Mouse (Mus musculus): ENCODE measurements at regions not wholly inside any gene's neighbourhood (a gene's known extent, or its start where the extent isn't known, plus 50 kb on each side); places are given as distances from the start of the nearest gene placed in this dataset.

DNA sequence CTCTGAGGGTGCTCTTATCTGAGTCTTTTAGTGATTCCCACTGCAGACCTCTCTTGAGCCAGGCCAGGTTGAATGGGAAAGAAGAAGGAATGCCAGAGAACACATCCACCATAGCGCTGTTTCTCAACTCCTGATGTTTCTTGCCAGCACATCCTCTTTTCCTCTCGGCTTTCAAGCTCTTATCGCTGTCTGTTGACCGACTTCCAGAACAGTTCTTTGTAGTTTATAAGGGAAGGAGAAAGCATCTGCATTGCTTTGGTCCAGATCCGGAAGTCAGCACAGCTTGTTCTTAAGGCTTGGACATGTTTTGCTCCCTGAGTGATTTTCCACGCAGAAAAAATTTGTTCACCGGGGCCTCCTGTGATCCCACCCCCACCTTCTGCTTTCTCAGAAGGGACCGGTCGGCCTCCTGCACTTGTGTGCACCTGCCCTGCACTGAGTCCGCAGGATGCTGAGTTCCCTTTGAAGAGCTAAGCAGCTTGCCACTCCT, 183.7 kb downstream of the Bcl2l11 start:
- DNase-seq: no peak

DNA sequence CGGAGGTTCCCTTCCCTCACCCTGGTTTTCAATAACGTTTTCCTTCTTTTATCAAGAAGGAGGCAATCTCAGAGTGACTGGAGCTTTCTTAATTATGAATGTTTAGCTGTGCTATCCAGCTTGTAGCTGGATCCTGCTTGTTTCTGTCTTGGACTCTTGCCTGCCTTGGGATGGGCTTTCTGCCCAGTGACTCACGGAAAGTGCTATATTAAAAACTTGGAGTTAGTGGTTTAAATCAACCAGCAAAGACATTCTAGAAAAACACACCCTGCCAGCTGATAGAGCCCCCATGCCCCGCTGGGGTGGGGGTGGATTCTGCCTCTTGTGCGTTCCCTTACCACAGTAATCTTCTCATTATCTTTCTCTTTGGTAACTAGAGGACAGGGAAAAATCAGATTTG, 184.2 kb downstream of the Bcl2l11 start:
- peak; percentile 83 for DNase-seq

DNA sequence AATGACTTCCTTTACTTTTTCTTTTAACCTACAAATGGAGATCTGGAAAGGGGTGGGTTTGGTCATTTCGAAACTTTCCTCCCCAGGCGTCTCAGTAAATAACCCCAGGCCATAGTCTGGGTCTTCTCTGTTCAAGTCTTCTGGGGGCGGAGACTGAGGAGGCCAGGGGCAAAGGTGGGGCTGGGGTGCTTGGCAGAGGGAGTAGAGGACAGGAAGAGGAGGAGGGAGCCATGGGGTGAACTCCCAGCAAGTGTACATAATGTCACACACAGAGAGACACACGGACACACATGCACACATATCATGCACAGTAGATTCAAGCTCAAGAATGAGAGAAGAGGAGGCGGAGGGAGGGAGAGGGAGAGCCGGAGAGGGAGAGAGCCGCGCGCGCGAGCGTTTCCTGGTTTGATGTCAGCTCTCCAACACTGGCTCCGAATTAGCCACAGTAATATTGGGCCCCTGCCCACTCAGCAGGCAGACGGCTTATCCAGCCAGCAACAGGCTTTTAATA, 186.3 kb downstream of the Bcl2l11 start:
- DNase-seq: peak; percentile 62

DNA sequence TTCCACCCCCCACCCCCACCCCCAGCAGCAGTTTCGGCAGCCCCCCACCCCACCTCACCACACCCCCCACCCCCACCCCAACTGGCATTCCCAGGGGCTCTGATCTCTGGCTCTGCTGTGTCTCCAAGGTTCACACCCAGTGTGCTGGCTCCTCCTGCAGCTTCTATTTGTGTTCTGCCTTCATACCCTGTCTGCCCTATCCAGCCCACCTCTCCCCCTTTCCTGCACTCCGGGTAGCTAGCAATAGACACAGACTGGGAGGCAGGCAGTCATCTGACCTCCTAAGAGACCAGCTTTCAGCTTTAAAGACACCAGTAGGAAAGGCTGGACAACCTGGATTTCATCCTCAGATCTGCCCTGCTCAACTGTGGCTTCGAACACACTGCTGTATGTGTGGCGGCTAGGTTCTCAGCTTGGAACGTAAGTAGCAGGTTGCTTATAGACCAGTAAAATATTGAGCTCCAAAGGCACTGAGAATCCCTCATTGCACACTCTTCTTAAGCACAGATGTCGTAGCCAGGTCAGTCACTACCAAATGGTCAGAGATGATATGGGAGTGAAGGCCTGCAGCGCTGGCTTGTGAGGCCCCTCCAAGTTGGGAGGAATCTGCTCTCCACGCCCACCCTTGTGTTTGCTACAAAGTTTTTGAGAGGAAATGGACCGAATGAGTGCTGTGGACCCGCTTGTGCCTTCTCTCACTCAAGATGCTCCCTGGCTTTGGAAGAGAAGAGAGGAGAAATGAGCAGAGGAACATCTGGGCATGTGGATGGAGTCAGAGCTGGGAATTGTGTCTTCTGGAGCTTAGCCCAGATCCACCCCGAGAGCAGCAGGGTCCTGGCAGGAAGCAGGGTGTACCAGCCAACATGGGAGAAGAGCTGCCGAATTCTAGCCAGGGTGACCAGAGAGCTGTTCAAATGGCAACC, 187.1 kb downstream of the Bcl2l11 start:
- DNase-seq: no peak

DNA sequence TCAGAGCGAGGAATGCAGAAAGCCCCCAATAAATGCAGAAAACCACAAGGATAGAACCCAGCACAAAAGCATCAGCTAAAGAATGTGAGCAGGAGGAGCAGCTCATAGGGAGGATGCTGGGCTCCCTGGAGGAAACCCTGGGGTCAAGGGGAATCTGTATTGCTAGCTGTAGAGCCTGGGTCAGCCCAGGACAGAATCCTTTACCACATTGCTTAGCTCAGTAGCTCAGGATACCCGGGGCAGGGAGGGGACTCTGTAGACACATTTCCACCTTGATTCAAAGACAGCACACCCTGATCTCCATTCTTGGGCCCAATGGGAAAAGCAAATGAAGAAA, 187.7 kb downstream of the Bcl2l11 start:
- no peak for DNase-seq

DNA sequence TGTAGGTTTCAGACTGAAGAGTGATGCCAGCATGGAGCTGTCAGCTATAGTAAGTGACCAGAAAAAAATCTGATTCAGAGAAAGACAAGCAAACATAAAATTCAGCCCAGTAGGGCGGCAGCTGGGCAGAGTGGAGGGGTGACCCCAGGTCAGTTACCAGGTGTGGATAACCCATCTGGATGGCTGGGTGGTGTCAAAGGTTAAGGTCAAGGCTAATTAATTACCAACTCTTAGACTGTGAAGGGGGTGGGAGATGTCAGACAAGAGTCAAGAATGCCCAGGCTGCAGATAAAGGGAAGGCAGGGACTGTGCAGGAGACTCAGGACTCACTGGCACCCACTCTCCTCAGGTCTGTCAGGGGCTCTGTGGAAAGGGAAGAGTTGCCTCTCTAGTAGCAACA, 188.1 kb downstream of the Bcl2l11 start:
- no peak for DNase-seq

DNA sequence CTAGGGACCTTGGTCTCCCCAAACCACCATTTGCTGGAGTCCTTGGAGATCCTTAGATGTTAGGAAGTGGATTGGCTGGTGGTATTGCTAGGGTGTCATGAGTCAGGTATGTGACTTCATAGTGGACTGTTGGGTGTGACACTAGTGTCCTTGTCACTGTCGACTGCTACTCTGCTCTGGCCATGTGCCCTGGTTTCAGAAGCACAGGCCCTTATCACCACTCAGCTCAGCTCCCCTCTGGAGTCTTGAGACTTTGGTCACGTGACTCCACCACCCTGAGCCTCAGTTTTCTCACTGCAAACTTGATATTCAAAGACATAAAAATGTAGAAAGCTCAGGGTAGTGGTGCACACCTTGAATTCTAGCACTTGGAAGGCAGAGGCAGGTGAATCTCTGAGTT, 190.7 kb downstream of the Bcl2l11 start:
- DNase-seq: no peak

DNA sequence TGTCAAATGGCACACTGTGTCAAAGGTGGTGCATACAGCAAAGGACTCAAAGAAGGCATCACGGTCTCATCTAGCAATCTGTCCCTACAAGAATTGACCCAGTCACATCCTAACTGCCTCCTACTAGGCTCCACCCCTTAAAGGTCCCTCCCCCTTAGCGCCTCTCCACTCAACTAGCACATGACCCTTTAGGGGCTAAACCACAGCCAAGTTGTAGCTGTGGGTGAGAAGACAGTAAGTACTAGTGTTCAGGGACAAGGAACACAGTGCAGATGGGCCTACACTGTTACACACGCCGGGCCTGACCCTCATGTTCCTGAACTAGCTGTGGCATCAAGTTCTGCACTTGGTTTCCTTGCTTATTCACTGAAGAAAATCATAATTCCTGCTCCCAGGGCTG, 192.4 kb downstream of the Bcl2l11 start:
- no peak for DNase-seq

DNA sequence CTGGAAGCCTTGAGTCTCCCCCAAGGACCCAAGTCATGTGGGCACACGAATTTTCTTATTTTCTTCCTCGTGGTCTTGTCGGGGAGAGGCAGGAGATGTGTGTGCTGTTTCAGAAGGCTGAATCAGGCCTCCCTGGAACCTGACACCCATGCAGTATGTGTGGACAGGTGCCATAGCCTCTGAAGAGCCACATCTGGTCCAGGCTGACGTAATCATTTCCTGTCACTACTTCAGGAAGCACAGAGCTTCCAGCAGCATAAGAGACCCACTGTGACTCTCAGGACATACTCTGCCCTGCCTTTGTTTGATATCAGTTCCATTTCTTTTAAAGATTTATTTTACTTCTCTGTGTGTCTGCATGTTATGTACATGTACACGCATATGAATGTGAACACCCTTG, 193.1 kb downstream of the Bcl2l11 start:
- DNase-seq: no peak

DNA sequence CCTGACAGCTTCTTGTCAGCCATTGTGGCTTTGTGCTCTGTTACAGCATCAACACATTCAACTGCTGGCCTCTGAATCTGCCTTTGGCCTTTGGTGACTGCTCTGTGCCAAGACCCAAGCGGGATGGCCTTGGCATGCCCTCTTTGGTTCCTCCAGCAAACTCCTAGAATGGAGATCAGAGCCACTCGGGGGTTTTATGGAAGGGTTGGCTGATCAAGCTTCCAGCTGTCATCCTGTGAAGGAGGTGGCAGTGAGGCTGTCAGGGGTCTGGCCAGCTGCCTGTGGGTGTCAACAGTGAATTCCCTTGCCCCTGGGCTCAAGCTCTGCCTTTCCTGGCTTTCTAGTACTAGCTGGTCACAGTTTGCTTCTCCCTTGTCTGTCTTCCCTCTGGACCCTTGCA, 195.6 kb downstream of the Bcl2l11 start:
- DNase-seq: no peak

DNA sequence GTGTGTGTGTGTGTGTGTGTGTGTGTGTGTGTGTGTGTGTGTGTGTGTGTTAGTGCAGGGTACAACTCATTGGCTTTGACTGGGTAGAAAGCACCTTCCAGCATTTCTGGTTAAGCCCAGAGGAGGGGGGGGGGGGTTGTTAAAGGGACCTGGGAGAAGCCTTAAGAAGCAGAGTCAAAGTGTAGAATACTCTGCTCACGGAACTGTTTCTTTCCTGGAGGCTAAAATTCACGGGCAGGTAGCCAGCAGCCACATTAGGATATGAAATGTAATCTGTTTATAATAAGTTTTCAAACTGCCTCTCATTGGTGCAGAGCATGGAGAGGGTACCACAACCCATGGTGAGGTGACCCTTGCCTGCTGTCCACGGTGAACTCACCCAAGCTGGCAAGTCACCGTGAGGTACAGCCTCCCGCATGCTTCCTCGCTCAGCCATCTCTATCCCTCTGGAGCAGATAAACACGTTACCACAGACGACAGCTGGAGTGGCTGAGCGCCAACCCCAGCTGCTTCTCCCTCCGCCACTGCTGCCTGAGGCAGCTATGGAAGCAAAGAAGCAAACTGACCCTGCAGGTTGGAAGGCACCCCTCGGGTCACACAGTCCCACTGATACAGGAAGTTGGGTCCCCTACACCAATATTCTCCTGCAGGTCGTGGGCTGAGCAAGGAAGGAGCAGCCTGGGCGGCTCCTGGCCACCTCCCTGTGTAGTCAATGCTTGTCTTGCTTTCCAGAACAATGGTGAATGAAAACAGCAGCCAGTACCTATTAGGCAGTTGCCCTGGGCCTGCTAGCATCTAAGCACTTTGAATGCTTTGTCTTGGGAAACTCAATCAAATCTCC, 198.6 kb downstream of the Bcl2l11 start:
- peak; percentile 30 for DNase-seq

DNA sequence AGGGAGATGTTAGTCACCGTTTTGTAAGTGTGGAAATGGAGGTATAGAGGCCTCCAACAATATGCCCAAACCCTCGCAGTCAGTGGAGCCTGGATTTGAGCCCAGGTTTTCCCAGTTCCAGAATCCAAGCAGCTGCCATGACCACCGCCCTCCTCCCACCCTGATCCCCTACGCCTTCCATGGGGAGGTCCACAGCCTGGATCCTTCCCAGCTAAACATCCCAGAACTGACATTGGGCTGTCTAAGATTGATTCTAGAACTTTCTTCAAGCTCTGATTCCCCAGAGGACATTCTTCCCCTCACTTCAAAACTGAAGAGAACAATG, 199.2 kb downstream of the Bcl2l11 start:
- DNase-seq: no peak

DNA sequence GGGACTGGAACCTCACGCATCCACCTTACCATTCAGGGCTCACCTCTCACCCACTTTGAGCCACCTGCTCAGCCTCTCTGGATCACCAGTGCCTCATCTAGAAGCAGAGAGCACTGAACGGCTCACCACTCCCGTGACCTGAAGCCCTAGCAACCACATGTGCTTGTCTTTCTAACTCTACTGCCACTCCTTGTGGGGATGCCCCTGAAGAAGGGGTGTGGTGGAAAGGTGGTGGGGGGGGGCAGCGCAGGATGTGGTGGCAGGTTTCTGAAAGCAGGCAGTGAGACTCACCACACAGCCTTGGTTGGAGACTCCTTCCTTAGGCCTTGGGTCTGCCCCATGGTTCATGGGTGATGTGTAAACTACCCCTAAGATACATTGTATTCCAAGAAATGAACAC, 199.6 kb downstream of the Bcl2l11 start:
- DNase-seq: no peak

DNA sequence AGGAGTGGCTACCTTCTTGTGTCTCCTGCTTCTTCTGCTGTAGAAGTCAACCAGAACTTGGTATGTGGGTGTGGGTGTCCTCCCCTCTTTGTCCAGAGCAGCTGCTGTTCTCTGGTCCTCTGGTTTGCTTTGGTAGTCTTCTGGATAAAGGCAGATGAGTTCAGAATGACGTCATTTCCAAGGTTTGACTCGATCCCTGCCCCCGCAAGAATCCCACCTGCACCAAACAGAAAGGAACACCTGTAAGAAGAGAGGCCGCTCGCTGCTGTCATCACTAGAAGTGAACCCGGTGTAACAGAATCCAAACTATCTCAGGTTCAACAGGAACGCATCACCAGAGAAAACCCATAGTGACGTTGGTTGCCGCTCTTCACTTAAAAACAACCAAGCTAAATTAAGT, 205.0 kb downstream of the Bcl2l11 start:
- DNase-seq: no peak

DNA sequence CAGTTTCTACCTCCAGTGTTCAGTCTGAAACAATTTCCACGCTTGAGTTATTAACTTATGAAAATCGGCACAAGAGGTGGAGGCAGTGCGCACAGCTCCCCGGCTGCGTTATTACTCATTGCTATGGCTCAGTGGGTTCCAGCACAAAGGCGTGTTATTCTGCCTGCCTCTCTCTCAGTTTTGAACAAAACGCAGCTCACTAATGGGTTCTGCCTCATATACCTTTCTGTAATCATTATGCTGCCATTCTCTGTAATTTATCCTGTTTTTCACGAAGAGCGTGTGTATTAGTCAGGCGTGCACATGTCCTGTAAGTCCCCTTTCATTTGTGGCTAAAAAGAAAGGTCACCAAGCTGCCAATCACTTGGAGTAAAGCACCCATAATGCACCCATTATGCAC, 205.4 kb downstream of the Bcl2l11 start:
- no peak for DNase-seq

DNA sequence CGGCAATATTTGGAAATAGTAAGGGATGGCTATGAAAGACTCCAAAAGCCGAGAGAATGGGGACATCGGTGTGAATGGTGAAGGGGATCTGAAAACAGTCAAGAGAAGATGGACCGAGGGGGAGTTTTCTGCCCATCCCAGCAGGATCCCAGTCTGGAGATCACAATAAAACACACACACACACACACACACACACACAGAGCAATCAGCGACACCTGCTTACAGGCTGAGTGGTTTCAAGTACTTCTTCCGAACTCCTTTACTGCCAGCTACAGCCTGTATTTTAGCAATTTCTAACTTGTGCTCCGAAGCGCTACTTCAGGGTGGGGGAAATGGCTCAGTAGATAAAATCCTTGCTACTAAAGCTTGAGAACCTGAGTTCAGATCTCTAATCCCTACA, 205.8 kb downstream of the Bcl2l11 start:
- DNase-seq: no peak

DNA sequence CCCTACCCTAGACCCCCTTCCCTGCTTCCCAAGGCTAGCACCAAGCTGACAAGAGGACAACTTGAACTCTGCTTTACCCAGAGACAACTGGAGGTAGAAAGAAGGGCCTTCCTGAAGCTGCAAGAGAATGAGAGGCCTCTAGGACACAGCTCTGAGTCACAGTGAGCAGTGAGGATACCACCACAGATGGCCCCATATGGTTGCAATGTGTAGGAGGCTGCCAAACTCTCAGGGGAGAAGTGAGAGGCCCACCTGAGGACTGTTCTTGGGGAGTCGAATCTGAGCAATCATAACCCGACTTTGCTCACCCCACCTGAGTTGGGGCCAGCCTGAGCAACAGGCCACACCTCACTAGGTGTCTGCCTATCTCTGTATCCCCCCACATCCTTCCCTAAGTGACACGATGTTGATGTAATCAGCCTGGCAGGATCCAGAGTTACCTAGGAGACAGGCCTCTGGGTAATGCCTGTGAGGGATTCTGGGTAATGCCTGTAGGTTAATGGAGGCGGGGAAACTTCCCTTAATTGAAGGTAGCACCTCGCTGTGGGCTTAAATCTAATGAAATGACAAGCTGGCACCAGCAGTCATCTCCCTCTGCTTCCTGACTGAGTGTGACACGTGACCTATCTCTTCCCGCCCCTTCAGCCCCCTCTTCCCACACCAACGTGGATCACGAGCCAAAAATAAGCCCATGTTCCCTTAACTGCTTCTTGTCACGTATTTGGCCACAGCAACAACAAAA, 207.7 kb downstream of the Bcl2l11 start:
- no peak for DNase-seq

DNA sequence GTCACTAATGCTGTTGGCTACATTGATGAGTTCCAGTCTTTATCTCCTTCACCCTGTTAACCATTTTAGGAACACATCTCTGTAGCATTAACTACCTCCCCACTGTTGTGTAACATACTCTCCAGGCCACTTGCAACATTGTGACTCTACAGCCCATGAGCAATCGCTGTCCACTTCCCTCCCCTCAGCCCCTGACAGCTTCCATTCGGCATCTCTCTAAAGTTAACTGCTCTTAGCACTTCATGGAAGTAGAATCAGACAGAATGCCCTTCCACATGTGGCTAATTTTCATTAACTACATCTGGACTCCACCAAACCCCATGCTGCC, 208.3 kb downstream of the Bcl2l11 start:
- DNase-seq: no peak

DNA sequence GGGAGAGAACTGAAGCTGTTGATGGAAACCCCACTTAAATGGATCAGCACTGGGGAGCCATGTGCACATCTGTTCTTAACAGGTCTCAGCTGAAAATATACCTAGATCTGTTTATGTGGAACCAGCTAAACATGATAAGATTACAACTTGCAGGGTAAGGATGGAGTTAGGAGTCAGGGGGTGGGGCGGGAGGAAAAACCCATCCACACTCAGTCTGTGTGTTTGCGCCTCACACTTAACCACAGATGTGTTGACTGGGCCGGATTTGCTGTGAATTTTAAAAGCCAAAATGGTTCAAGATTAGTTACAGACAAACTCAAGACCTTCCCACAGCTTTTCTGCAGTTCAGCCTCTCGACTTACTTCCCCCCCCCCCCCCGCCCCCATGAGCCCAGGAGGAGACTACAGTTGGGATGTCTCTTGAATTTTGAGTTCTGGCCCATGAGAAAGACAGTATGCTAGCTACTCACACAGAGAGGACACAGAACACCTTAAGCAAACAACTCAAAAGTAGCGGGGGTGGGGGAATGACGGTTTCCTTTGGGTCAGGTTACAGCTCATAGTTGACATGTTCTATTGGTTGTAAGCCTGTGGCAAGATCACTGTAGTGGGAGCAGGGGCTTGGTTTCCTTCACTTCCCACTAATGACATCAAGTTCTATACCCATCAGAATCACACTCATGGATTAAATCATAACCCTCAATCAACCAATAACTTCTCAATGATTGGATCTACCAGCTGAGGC, 209.1 kb downstream of the Bcl2l11 start:
- no peak for DNase-seq

DNA sequence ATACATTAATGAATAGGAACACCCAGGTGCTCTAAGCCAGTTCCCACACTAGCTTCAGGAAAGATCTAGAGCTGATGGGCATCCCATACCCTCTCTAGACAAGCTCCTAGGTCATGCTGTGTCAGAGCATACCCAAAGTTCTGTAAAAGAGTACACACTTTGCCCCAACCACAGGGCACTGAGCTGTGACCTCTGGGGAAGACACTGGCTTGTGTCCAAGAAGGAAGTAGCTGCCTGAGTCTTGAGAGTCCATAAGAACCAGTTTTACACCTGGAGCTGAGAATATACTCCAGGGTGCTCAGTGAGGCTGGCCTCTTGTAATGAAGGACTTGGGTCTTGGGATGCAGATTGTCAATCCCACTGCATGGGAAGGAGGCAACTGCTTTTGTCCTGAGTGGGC, 211.4 kb downstream of the Bcl2l11 start:
- DNase-seq: no peak

DNA sequence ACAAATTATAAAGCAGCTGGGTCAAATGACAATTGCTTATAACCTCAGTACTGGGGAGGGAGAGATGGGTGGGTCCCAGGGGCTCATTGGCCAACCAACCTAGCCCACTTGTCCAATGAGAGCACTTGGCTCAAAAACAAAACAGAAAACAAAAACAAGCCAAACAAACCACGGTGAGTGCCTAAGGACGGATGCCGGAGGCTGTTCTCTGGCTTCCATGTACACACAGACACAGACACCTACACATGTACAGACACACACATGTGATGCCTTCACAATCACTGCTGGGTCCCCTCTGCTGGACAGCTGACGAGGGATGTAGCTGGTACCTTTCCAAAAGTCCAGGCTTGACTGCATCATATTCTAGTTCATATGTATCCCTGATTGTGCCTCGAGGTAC, 212.0 kb downstream of the Bcl2l11 start:
- no peak for DNase-seq

DNA sequence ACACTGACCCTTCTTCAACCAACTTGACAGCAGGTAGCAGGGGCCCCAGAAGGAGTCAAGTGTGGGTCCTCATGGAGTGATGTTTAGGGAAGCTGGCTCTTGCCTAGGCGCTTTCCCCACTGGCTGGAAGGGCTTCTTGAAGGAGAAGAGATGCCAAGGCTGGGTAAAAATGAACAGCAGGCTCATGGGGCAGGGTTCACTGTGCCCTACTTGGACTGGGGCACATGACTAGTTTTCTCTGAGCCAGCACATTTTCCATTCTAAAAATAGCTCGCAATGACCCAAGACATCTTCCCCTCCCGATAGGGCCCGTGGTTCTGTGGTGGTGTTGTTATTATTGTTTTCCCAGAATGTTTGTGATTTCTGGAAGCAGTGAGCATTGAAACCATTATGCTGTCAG, 212.6 kb downstream of the Bcl2l11 start:
- DNase-seq: no peak
